Mouse (Mus musculus): Measurements from ENCODE around the gene Mpi. TPM values are rescaled to one million over a fixed set of nuclear protein-coding genes. Genes with fewer than 3 reads are reported as not detected.

The Mpi gene
- polyA plus RNA-seq, 1 experiment from 2014 or later, result 81.2 TPM

Other genes starting within 250 kb of the Mpi start
- gene Ppcdc, start 112.6 kb downstream of the Mpi start, polyA plus RNA-seq (2015; fragmentation: Nextera tagmentation; extraction: Ambion mirVana), result 24.7 and 28.0 TPM in 2 replicates
- 153 and 155 TPM in 2 replicates for gene Scamp5, start 84.7 kb downstream of the Mpi start, polyA plus RNA-seq (2015; fragmentation: Nextera tagmentation; extraction: Ambion mirVana)
- gene Rpp25, start 48.7 kb downstream of the Mpi start, polyA plus RNA-seq (2015; fragmentation: Nextera tagmentation; extraction: Ambion mirVana), result 29.4 TPM in 2 replicates
- 715 and 767 TPM in 2 replicates for gene Cox5a, start 31.5 kb downstream of the Mpi start, polyA plus RNA-seq (2015; fragmentation: Nextera tagmentation; extraction: Ambion mirVana)
- 27.7 and 28.2 TPM in 2 replicates for gene Fam219b, start 15.2 kb downstream of the Mpi start, polyA plus RNA-seq (2015; fragmentation: Nextera tagmentation; extraction: Ambion mirVana)
- 49.6 and 50.6 TPM in 2 replicates for gene Scamp2, start 8.2 kb upstream of the Mpi start, polyA plus RNA-seq (2015; fragmentation: Nextera tagmentation; extraction: Ambion mirVana)
- gene Ulk3, start 36.7 kb upstream of the Mpi start, polyA plus RNA-seq (2015; fragmentation: Nextera tagmentation; extraction: Ambion mirVana), result 35.4 and 39.0 TPM in 2 replicates
- 0.63 and 1.5 TPM in 2 replicates for gene Cplx3, start 53.5 kb upstream of the Mpi start, polyA plus RNA-seq (2015; fragmentation: Nextera tagmentation; extraction: Ambion mirVana)
- not detected in 2 replicates for gene Lman1l, start 68.0 kb upstream of the Mpi start, polyA plus RNA-seq (2015; fragmentation: Nextera tagmentation; extraction: Ambion mirVana)
- gene Csk, start 100.9 kb upstream of the Mpi start, polyA plus RNA-seq (2015; fragmentation: Nextera tagmentation; extraction: Ambion mirVana), result 36.8 and 39.9 TPM in 2 replicates
- not detected in 2 replicates for gene Cyp1a2, start 130.9 kb upstream of the Mpi start, polyA plus RNA-seq (2015; fragmentation: Nextera tagmentation; extraction: Ambion mirVana)
- 0.17 TPM in 1 of 2 replicates, not detected in the other for gene Cyp1a1, start 135.2 kb upstream of the Mpi start, polyA plus RNA-seq (2015; fragmentation: Nextera tagmentation; extraction: Ambion mirVana)
- gene Edc3, start 155.8 kb upstream of the Mpi start, polyA plus RNA-seq (2015; fragmentation: Nextera tagmentation; extraction: Ambion mirVana), result 35.7 and 36.8 TPM in 2 replicates
- 75.4 and 86.2 TPM in 2 replicates for gene Clk3, start 213.1 kb upstream of the Mpi start, polyA plus RNA-seq (2015; fragmentation: Nextera tagmentation; extraction: Ambion mirVana)

All from midbrain, embryonic 15.5 days (tissue).